Mouse (Mus musculus): Measurements from ENCODE around the gene Clca1.
"Not testable (repeated sequence)": the region's sequence is repeated elsewhere in the genome, so short reads cannot be mapped to it uniquely, and the experiment has no call there.

Gene Clca1

DNA sequence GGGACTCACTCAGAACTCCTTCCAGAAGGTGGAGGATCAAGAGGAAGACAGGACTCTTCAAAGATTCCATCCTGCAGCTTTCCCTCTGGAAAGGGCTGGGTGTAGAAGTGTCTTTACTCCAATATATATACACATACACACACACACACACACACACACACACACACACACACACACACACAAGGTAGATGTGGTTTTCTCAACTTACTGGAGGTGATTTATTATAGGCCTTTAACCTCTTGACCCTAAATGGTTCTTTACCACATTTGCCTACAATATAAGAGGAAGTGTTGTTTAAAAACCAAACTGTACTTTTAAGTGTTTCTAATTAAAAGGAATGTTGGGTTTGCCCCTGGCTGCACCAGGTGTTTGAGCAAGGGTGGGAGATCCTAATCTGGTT is at the start of gene Clca1:
TSS of gene Clca1 (minus strand) at position 101 of the 400 bp plus-strand sequence.
- DNase-seq (ENCODE audit: low spot score in 2 of 2): no peak

DNA sequence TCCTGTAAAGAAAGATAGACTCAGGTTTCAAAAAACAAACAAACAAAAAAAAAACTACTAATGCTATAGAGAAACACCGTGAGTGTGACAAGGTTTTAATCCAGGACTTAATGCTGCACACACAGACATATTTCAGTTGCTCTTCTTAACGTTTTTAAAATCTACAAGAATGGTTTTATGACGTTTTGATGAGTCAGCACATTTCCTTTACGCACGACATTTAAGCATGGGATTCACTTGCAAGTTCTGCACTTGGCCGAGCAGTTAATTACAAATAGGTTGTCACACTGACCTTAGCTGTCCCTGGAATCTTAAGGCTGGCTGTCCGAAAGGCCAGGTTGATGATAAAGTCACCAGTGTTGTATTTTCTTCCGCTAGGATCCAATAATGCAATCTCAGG is 48.3 kb upstream of the Clca1 start:
- DNase-seq (ENCODE audit: low spot score in 2 of 2): no peak

DNA sequence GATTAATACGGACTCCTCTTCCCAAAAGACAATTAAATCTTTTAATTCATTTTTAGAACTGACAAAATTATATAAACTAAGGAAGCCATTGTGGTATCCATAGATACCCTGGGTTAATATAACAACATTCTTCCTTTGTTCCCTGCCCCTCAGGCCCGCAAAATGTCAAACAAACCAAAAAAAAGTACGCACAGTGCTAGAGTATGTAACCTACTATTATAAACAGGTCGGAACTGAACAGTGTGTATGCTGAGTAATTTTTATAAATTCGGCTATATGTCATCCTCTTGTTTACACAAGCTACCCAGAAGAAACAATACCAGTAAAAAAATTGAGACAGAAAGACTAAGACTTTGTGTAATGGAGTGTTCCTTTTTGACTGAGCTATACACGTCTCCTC is 45.8 kb upstream of the Clca1 start:
- DNase-seq (ENCODE audit: low spot score in 2 of 2): no peak

DNA sequence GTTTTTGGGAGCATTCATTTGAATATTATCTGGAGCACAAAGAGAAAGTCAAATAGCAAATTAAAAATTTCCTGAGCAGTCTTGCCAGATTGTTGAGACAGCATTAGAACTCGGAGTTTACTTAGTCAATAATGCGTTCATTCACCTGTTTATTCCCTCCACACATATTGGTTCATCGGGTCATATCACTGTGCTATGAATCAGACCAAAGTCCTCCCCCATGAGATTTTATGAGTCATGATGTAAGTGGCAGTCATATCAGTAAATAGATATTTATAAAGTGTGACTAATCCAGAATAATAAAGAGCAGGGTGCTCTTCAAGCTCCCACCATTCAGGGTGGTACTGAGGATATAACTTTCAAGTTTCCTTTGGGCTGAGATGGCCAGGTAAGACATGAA is 39.8 kb upstream of the Clca1 start:
- no peak for DNase-seq (ENCODE audit: low spot score in 2 of 2)

DNA sequence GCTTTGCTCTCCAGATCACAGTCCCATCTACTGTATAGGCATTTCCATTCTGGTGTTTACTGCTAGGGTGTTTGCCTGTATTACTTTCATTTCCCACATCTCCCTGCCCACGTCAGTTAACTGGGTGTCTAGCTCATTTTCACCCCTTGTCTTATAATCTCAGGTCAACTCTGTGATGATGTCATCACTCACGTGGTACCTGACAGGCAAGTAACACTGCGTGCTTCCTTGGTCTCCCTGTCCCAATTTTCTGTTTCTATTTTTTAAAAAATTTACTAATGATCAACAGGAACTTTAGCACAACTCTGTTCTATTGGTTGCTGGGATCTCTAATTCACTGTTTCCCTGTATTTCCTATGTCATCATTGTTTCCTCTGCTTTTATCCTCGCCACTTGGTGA is 36.4 kb upstream of the Clca1 start:
- no peak for DNase-seq (ENCODE audit: low spot score in 2 of 2)

DNA sequence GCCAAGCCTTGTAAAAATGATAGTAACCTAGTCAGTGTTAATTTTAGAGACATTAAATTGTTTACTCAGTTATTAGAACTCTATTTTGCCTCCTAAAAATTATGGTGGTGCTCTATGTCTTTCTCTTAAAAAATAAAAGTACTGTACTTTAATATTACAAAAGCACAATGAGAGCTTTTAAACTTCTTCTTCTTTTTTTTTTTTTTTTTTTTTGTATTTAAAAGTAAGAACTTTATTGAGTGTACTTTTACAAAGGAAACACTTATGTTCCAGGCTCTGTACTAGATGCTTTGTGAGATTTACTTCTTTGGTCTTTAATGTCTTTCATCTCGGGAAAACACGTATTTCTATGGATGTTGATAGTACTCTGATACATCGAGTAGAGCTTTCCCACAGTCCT is 22.6 kb upstream of the Clca1 start:
- not testable (repeated sequence) for DNase-seq (ENCODE audit: low spot score in 2 of 2)

DNA sequence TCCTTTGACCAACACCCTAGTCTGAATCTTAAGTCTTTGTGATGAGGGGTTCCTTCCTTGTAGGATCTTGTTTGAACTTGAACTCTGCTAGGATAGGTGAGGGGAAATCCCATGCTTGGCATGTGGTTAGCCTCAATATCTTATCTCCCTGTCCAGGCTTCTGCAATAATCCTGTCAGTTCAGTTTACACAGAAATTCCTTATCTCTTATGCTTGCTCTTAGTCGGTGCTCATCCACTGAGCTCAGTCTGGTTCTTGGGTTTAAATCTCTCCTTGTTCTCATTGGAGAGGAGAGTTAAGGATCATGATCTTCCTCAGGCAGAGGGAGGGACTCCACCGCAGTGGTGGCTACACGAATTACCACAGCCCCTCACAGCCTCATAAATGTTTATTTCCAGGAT is 17.2 kb upstream of the Clca1 start:
- no peak for DNase-seq (ENCODE audit: low spot score in 2 of 2)

DNA sequence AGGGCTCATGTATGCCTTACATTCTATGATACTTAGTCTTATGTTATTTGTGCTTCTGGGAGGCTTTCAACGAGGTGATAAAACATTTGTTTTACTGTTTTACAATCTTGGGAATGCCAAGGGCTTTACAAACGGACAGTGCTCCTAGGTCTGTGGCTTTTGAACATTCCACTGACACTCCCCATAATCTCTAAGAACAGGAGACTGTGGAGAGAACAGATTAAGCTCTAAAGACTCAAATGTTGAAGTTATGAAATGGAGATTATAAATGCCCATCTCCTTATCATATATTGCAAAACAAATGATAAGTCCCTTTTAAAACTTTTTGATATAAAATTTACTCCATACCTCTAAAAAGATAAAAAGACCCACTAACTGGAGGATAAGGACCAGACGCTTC is 6.2 kb upstream of the Clca1 start:
- no peak for DNase-seq (ENCODE audit: low spot score in 2 of 2)

DNA sequence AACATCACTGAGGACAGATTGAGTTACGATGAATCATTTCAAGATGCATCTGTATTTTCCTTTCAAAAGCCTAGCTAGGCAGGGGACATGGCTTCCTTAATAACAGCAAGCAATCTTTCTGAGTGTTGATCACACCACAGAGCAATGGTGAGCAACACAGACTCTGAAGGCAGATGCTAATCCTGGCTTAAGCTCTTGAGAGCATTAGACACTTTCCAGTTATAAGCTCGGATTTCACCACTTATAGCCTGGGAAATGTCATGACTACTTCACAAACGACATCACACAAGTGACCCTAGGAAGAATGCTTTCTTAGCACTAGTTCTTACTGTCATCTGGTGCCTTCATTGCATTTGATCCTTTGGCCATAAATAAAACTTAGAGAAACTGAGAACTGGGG is 4.5 kb downstream of the Clca1 start:
- no peak for DNase-seq (ENCODE audit: low spot score in 2 of 2)

DNA sequence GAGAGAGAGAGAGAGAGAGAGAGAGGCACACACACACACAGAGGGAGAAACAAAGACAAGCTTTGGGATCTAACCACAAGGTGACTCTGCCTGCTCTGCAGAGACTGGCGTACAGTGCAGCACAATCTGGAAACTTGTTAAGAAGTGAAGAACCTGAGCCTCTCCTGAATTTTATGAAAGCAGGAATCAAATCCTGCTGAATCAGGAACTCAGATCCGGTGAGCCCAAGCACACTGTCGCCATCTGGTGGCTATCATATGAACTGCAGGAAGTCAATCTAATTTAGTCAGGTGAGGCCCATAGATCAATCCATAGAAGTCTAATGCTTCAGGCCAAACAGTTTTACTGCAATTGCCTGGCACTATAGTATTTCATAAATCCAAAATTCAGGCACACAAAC is 5.8 kb downstream of the Clca1 start:
- DNase-seq (ENCODE audit: low spot score in 2 of 2): peak; percentile 31 to 51

DNA sequence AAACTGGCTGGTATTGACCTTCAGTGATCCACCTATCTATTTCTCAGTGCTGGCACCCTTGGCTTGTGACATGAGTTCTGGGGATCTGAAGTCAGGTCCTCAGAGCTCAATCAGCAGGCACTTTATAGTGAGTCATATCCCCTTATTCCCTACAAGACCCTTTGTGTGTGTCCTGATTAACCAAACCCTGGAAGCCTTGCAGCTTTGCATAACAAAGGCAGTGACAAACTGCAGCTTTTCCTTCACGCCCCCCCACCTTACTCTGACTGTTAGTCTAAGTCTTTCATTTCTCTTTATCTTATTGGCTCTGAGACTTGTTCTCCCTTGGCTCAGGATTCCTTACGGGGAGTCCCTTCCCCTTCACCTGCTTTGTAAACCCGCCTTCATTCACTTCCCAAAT is 14.8 kb downstream of the Clca1 start:
- DNase-seq (ENCODE audit: low spot score in 2 of 2): no peak

DNA sequence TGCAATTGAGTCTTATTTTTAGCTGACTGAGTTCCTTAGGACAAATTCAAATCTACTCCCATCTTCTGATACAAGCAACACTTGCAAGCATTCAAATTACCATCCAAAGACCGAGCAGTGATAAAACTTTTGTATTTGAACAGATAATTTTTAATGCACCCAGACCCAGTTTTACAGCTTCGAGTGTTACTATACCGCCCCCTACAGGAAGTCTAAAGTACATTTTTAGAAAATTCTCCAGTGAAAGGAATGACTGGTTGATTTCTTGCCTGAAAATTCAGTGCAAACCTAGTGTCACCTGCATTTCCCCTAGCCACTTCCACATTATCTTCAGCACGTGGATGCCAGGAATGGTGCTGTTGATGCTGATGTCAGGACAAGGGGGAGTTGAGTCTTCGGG is 28.2 kb downstream of the Clca1 start:
- no peak for DNase-seq (ENCODE audit: low spot score in 2 of 2)

DNA sequence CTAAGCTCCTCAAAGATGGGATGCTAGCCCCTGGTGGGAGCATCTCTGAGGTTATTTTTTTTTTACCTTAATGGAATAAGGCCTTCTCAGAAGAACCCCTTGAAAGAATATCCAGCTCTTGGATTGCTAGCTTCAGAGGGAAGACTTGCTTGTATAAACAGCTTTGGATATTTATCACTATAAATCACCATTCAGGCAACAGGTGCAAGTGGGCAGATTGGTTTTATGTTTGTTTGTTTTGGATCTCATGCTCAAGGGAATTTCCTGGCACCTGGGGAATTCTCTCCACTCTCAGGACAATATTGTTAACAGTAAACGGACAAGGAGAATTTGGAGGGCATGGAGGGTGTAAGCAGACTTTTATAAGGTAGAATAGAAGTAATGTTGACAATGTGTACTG is 31.7 kb downstream of the Clca1 start:
- DNase-seq (ENCODE audit: low spot score in 2 of 2): no peak

DNA sequence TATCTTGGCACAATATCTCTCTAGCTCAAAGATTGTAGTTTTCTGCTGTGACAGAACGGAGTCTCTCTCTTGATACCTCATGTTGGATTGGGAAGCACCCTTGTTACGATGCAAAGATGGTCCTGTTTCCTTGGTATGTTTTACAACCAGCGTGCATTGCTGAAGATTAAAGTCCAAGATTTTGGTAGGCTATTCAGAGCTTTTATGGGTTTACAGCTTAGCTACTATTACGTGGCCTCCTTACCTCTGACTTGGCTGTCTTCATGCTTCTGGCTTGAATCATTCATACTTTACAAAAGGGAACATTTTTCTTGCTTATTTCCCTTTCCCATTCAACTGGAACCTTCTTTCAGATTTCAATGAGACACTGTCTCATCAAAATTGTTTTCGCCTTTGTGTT is 39.5 kb downstream of the Clca1 start:
- DNase-seq (ENCODE audit: low spot score in 2 of 2): no peak

DNA sequence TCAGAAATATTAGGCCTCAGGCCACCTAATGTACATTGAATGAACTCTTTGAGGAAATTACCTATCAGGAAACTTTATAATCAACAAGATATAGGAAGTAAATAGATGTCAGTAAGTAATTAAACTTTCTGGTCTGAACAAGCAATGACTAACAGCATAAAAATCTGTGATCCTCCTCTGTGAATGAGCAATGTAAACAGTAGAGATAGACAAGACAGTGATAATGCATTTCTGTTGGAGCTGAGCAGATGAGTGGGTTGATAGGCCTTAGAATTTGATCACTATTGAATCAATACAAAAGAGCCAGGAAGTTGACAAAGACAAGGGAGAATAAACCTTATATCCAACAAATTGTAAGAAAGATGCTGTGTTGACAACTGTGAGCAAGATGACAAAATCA is 40.0 kb downstream of the Clca1 start:
- no peak for DNase-seq (ENCODE audit: low spot score in 2 of 2)

DNA sequence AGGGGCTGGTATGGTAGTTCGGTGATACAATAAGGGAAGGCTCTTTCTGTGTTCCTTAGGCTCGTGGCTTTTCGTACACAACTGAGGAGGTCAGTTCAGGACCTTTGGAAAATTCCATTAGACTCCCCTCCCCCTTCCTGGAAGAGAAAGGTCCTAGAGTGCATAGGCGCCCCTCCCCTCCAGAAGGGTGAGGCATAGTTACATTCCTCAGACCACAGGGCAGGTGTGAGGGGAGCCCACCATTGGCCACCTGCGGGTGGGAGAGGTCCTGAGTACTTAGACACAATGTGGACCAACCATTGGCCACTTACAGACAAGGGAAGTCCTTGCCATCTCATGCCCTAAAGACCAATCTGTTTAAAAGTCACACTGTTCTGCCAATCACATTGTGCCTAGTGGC is 46.7 kb downstream of the Clca1 start:
- DNase-seq (ENCODE audit: low spot score in 2 of 2): no peak

DNA sequence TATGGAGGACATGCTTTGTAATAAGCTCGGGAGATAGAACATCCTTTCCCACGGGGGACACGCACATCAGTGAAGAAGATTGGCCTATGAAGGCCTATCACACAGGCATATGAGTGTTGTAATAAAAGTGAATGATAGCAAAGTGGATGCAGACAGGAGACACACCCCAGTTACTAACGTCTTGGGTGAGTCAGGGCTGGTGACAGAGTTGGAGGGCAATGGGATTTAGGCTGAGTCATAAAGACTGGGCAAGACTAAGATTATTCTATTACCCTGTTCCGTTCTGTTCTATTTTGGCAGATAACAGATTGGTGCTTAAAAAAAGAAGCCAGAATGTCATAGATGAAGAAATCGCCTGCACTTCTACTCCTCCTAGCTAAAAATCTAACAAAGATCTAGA is 52.0 kb downstream of the Clca1 start:
- DNase-seq (ENCODE audit: low spot score in 2 of 2): no peak

DNA sequence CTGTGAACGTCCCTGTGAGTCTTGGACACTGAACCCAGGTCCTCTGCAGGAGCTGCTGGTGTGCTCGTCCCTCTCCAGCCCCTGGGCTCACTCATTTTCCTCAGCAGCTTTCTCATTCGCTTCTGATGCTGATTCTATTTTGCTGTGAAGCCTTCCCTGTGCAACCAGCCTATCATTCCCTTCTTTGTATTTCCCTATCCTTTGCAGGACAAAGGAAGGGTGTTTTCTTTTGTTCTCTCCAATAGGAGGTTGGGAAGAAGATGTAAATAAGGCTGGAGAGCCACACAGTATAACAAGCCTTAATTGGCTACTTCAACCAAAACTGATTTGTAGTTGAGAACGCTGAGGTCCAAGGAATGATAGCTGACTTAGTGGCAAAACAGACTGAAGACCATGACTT is 54.9 kb downstream of the Clca1 start:
- no peak for DNase-seq (ENCODE audit: low spot score in 2 of 2)

DNA sequence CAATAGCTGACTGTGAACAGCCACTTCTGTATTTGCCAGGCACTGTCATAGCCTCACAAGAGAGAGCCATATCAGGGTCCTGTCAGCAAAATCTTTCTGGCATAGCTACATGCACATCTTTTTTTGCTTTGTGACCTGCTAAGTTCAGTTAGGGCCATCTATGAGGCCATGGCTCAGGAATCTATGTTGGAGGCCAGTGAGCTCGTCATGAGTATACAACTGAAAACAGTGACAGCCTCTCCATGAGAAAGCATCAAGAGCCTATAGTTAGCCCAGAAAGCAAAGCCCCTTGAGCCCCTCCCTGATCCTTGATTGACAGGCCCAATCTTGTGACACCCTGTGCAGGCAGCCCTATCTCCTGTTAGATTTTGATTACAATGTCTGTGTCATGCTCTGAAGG is 56.5 kb downstream of the Clca1 start:
- DNase-seq (ENCODE audit: low spot score in 2 of 2): no peak

DNA sequence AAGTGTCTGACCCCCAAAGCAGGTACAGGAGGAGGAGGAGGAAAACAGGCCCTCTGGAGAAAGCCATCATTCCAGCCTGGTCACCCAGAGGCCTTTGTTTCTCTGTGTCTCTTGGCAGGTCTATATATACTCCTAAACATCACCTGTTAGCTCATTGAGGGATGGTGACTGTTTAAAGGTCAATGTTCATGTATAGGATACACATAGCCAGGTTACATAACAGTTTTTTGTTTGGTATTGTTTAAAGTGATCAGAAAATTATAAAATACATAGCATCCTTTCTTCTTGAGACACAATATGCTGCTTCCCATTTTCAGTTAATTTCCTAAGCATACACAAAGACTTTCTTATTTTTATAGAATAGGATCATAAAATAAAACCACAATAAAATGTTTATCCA is 57.6 kb downstream of the Clca1 start, which contains the start of gene Clca4a:
TSS of gene Clca4a (minus strand) at position 101 of the 400 bp plus-strand sequence.
- no peak for DNase-seq (ENCODE audit: low spot score in 2 of 2)

DNA sequence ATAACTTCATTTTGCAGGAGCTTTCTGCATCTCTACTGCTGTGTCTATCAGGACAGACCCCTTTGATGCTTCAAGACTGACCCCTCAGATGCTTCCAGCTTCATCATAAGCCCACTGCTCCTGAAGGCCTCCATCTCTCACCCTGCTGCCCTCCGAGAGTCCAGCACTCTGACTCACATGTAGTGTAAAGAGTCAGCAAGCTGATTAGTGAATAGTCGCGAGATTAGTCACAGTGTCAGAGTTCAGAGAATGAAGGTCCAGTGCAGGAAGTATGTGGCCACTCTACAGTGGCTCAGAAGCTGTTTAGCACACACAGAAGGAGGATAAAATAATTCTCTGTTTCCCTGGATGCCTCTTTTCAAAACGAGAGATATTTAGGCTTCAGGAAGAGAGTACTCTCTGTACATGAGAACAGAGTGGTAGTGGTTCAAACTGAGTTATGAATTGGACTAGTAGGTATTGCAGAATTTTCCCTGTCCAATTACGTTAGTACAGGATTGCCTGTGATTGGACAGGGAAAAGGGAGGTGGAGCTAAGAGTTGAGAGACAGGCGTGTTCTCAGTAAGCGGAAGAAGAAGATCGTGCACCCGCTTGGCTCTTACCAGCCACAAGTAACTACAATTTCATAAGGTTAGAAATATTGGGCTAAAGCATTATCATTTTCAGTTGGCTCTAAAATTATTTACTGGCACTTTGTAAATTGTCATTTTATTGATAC is 60.9 kb downstream of the Clca1 start:
- DNase-seq (ENCODE audit: low spot score in 2 of 2): peak in 1 of 2 experiments; percentile 4

DNA sequence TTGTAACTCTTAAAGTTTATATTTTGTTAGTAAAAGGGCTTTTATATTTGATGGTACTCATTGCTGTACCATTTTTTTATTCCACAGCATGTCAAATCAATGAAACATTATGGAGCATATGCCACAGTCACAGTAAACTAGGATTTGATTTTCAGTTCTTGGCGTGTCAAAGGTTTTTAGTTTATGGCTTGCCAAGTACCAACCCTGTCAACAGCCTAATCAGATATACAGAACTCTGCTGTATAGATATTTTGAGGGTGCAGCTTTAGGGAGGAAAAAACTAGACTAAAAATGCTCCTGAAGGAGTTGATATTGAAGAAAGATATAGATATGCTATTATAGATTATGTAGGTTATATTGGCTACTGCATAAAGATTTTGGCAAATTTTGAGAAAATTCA is 62.8 kb downstream of the Clca1 start:
- DNase-seq (ENCODE audit: low spot score in 2 of 2): no peak

DNA sequence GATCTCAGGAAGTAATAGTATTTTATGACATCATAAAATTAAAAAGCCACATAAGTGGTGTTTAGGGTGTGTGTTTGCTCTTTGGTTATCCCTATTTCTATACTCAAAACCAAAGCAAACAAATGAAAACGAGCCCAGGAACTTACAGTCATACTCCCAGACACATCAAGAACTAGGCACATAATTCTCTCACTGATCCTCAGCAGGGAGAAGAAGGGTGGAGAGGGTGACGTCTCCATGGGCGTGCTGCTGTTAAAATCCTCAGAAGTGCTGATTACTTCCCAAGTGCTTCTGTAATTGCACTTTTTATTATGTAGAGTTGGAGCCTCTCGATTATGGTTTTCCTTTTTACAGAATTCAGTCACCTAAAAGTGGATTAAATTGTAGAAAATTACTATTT is 66.5 kb downstream of the Clca1 start:
- DNase-seq (ENCODE audit: low spot score in 2 of 2): no peak
